Mouse (Mus musculus) ES-Bruce4 (cell line): Measurements from ENCODE around the gene Dnah10. TPM values are rescaled to one million over a fixed set of nuclear protein-coding genes. Genes with fewer than 3 reads are reported as not detected.
A peak's percentile ranks its signal among the peaks of the same experiment; 100 is the strongest.

Experiments used
- H3K27ac ChIP-seq: 2 replicates; pipeline ENCODE4 v1.5.1; 2012; ENCODE audit warnings: low read length, inconsistent platforms; ENCODE audit not compliant: insufficient read depth
- H3K27me3 ChIP-seq: 2 replicates; pipeline ENCODE4 v1.6.1; 2012; ENCODE audit warnings: mild to moderate bottlenecking, low read length, inconsistent platforms; ENCODE audit not compliant: control insufficient read depth, poor library complexity, insufficient read depth, severe bottlenecking
- H3K36me3 ChIP-seq: 2 replicates; pipeline ENCODE4 v1.6.1; 2012; ENCODE audit warnings: inconsistent platforms, mild to moderate bottlenecking, low read length, moderate library complexity; ENCODE audit not compliant: control insufficient read depth, poor library complexity, insufficient read depth, severe bottlenecking
- H3K4me1 ChIP-seq: one replicate; pipeline ENCODE4 v1.8.1; 2011; ENCODE audit warnings: low read length; ENCODE audit not compliant: control insufficient read depth, insufficient read depth
- H3K4me3 ChIP-seq: 2 replicates; pipeline ENCODE4 v1.5.1; 2011; ENCODE audit warnings: low read depth, mild to moderate bottlenecking, low read length
- H3K9ac ChIP-seq: 2 replicates; pipeline ENCODE4 v1.6.1; 2012; ENCODE audit warnings: low read depth, mild to moderate bottlenecking, inconsistent platforms; ENCODE audit not compliant: poor library complexity, severe bottlenecking
- H3K9me3 ChIP-seq: replicated peaks from 2 replicates; pipeline ENCODE4 v1.6.1; 2012; ENCODE audit warnings: mild to moderate bottlenecking, low read length, inconsistent platforms; ENCODE audit not compliant: control insufficient read depth, poor library complexity, insufficient read depth, severe bottlenecking
- CTCF ChIP-seq: IDR thresholded peaks from one replicate; pipeline ENCODE4 v1.8.1; 2011; ENCODE audit warnings: low read depth, low read length
- EP300 ChIP-seq: IDR thresholded peaks from 2 replicates; pipeline ENCODE4 v1.6.1; 2011; ENCODE audit warnings: low read depth, low read length; ENCODE audit not compliant: insufficient read depth
- POLR2A ChIP-seq: IDR thresholded peaks from one replicate; pipeline ENCODE4 v1.8.1; 2011; ENCODE audit warnings: low read length; ENCODE audit not compliant: insufficient read depth
- polyA plus RNA-seq: library from polyadenylated mRNA; stranded (reverse); fragments of >200 nt; gene quantifications from 2 replicates; pipeline ENCODE4 v1.2.4, GENCODE M21; 2011; ENCODE audit warnings: low read depth; ENCODE audit not compliant: missing spikeins, insufficient read depth, insufficient read length

Dnah10 gene
- polyA plus RNA-seq, 1 experiment, result 0.73 TPM

GRCm38 (mm10) chr5:124861463-124861862, 136.6 kb downstream of the Dnah10 start:
- H3K27me3 ChIP-seq, result no peaks in the 10 kb centered on the region
- no peaks in the 10 kb centered on the region for H3K4me1 ChIP-seq
- TF ChIP-seq POLR2A (no peak), CTCF (no peak), EP300 (no peak)
- no peak overlapping the region; the same call in 1 of the 2 replicates for H3K27ac ChIP-seq
- H3K4me3 ChIP-seq, result peak overlapping the region; percentile 75
- 0 out of 2 replicates have a peak, but pooled peaks cover 4% of the 10 kb centered on the region for H3K36me3 ChIP-seq
- H3K9ac ChIP-seq, result peak overlapping the region; percentile 86
- H3K9me3 ChIP-seq, result no peaks in the 10 kb centered on the region

GRCm38 (mm10) chr5:124862013-124862866, 137.4 kb downstream of the Dnah10 start, which contains the start of the genes Ccdc92 and Zfp664:
TSS of gene Ccdc92 (minus strand) at chr5:124862424.
TSS of gene Zfp664 (plus strand) at chr5:124862691.
- Histone ChIP-seq H3K4me3 (peak within 1 kb of the TSS; percentile 97), H3K36me3 (0 out of 2 replicates have a peak, but pooled peaks cover 2% of the 10 kb centered on the region), H3K9me3 (no peaks in the 10 kb centered on the region), H3K27me3 (no peaks in the 10 kb centered on the region), H3K4me1 (no peaks in the 10 kb centered on the region), H3K9ac (peak within 1 kb of the TSS; percentile 93), H3K27ac (peak within 1 kb of the TSS; percentile 16; the same call in 1 of the 2 replicates)
- TF ChIP-seq POLR2A (peak; percentile 46), CTCF (no peak)

- Histone ChIP-seq H3K27me3 (no peaks in the 10 kb centered on the region), H3K4me1 (no peaks in the 10 kb centered on the region), H3K9me3 (no peaks in the 10 kb centered on the region), H3K36me3 (0 out of 2 replicates have a peak, but pooled peaks cover 2% of the 10 kb centered on the region), H3K27ac (no peak overlapping the region), H3K4me3 (peak overlapping the region; percentile 97), H3K9ac (peak overlapping the region; percentile 93)
- no peak for TF ChIP-seq EP300
- TF ChIP-seq CTCF, result no peak
- no peak for TF ChIP-seq POLR2A
Observed at GRCm38 (mm10) chr5:124862871-124863741, 138.2 kb downstream of the Dnah10 start.

DNA sequence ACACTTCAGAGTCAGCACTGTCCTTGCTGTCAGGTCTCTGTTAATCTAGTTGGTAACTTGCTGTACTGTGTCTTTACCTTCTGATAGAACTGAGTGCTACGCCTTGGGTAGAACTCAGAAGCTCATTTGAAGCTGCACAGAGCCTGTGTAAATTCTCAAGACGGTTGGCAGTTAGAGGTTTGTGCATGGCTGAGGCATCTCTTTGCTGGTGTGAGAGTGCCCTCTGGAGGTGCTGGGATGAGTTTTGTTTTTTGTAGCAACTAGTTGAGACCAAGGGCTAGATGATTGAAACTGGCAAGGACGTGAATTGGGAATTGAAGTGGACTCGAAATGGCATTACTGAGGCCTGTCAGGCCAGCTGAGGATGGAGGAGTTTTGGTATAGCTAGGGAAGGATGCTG, 144.1 kb downstream of the Dnah10 start:
- no peak overlapping the region for H3K27ac ChIP-seq
- TF ChIP-seq POLR2A, result no peak
- TF ChIP-seq CTCF, result peak; percentile 47
- no peak for TF ChIP-seq EP300
- no peak overlapping the region for H3K4me3 ChIP-seq
- no peak overlapping the region for H3K9ac ChIP-seq
- H3K27me3 ChIP-seq, result no peaks in the 10 kb centered on the region
- H3K9me3 ChIP-seq, result no peaks in the 10 kb centered on the region
- no peaks in the 10 kb centered on the region for H3K4me1 ChIP-seq
- H3K36me3 ChIP-seq, result 0 out of 2 replicates have a peak, but pooled peaks cover 5% of the 10 kb centered on the region

- Histone ChIP-seq H3K27ac (no peak overlapping the region), H3K9me3 (no peaks in the 10 kb centered on the region), H3K9ac (no peak overlapping the region), H3K27me3 (no peaks in the 10 kb centered on the region), H3K36me3 (0 out of 2 replicates have a peak, but pooled peaks cover 6% of the 10 kb centered on the region), H3K4me3 (no peak overlapping the region), H3K4me1 (peaks cover 3% of the 10 kb centered on the region)
- TF ChIP-seq POLR2A (no peak), CTCF (no peak), EP300 (no peak)
Observed at GRCm38 (mm10) chr5:124872033-124872432, 147.1 kb downstream of the Dnah10 start.
